Mouse (Mus musculus) hindbrain, postnatal 0 days (tissue): ENCODE measurements around the gene Mkln1. TPM values are rescaled to one million over a fixed set of nuclear protein-coding genes. Genes with fewer than 3 reads are reported as not detected.

Experiments used
- ATAC-seq: fragments of 200-750 bp; cut with Nextera tagmentation; 2 replicates; pipeline ENCODE4 v1.8.0; 2017; ENCODE audit warnings: mild to moderate bottlenecking, moderate TSS enrichment, moderate library complexity
- DNase-seq: peaks from one replicate; pipeline ENCODE4 v3.0.0-alpha.2; 2015; ENCODE audit warnings: low spot score
- H3K27ac ChIP-seq: fragments of 300-500 bp; sonication (generic); 2 replicates; pipeline ENCODE4 v1.5.1; 2014; ENCODE audit warnings: mild to moderate bottlenecking
- H3K27me3 ChIP-seq: fragments of 300-500 bp; sonication (generic); 2 replicates; pipeline ENCODE4 v1.6.1; 2014; ENCODE audit warnings: low read length, mixed read lengths; ENCODE audit not compliant: insufficient read depth
- H3K36me3 ChIP-seq: fragments of 300-500 bp; sonication (generic); 2 replicates; pipeline ENCODE4 v1.6.1; 2014; ENCODE audit warnings: low read length, mixed read lengths; ENCODE audit not compliant: insufficient read depth
- H3K4me1 ChIP-seq: fragments of 300-500 bp; sonication (generic); 2 replicates; pipeline ENCODE4 v1.6.1; 2014; ENCODE audit warnings: antibody characterized with exemption, low read length, mixed read lengths; ENCODE audit not compliant: insufficient read depth
- H3K4me2 ChIP-seq: fragments of 300-500 bp; sonication (generic); 2 replicates; pipeline ENCODE4 v1.6.1; 2014; ENCODE audit warnings: low read depth, mild to moderate bottlenecking, low read length, moderate library complexity, mixed read lengths
- H3K4me3 ChIP-seq: fragments of 300-500 bp; sonication (generic); 2 replicates; pipeline ENCODE4 v1.5.1; 2014; ENCODE audit warnings: low read length
- H3K9ac ChIP-seq: fragments of 300-500 bp; sonication (generic); replicated peaks from 2 replicates; pipeline ENCODE4 v1.6.1; 2014; ENCODE audit warnings: mild to moderate bottlenecking, low read length, moderate library complexity, mixed read lengths
- H3K9me3 ChIP-seq: fragments of 300-500 bp; sonication (generic); 2 replicates; pipeline ENCODE4 v1.6.1; 2016; ENCODE audit warnings: low read length, mixed read lengths
- CTCF ChIP-seq: IDR thresholded peaks from 2 replicates; pipeline ENCODE4 v1.5.1; 2016; ENCODE audit warnings: antibody characterized with exemption, control low read depth, low read depth
- WGBS: fragments of 180-500 bp; shearing (Covaris S2); extraction: QIAGEN DNeasy Blood & Tissue Kit; methylation state at CpG from one replicate; pipeline ENCODE4 v1.1.7; 2014; 5-methylcytosine and 5-hydroxymethylcytosine counted together
- polyA plus RNA-seq: library from polyadenylated mRNA; unstranded; fragments of >200 nt; fragmentation: Nextera tagmentation; extraction: Ambion mirVana; gene quantifications from 2 replicates; pipeline ENCODE4 v1.2.1, GENCODE M21; 2015
- total RNA-seq: library from RNA; depleted of rRNA; stranded (reverse); fragments of >200 nt; gene quantifications from 2 replicates; pipeline ENCODE4 v1.2.3, GENCODE M21; 2014; rRNA removed

Mkln1 gene
- total and polyA plus RNA-seq, 2 experiments from 2014 or later = 53.4 to 88.3 TPM

DNA sequence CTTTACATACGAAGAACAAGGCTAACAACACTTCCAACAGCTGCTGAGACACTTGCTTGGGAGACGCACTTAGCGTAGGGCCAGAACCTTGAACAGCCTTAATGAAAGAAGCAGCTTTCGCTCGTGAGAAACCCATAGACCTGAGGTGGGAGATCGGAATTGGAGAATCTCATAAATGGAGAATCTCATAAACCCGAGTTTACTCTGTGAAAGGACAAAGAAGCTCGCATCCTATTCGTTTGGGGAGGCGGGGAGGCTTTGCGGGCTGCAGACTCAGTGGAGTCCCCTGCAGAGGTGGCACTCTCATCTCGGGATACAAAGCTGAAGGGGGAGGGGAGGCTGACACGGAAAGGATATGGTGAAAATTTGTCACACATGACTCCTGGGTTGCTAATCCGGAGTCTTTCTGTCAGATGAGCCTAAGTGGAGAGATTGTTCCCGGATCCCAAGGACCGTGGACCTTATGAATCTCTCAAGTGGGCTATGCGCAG, 166.4 kb downstream of the Mkln1 start:
- no peak for TF ChIP-seq CTCF

More for the DNA sequence above, 166.4 kb downstream of the Mkln1 start:
- H3K9ac ChIP-seq = no peak overlapping the region
- H3K27ac ChIP-seq = no peak overlapping the region
- no peaks in the 10 kb centered on the region for H3K27me3 ChIP-seq
- DNase-seq (peak; percentile 27), ATAC-seq (no peak)
- peak overlapping the region; percentile 99 for H3K4me2 ChIP-seq
- 6% methylated on average over 17 of the region's 17 CpGs for whole genome bisulfite sequencing
- H3K9me3 ChIP-seq = no peaks in the 10 kb centered on the region
- H3K36me3 ChIP-seq = no peaks in the 10 kb centered on the region
- H3K4me3 ChIP-seq = peak overlapping the region; percentile 71
- peaks cover 9% of the 10 kb centered on the region; the same call in 1 of the 2 replicates for H3K4me1 ChIP-seq

Other genes with a start within 250 kb of the Mkln1 start
- 15.7 and 18.9 TPM in 2 replicates for gene Podxl, start 165.2 kb downstream of the Mkln1 start, total RNA-seq
- 6.4 and 6.6 TPM in 2 replicates for gene Podxl, start 165.2 kb downstream of the Mkln1 start, polyA plus RNA-seq